Mouse (Mus musculus) ZHBTc4 (cell line): ENCODE data around the gene Klk1b22.
"Not testable (repeated sequence)": the region's sequence is repeated elsewhere in the genome, so short reads cannot be mapped to it uniquely, and the experiment has no call there.

Source experiments
- DNase-seq: peaks from one replicate; pipeline ENCODE4 v3.0.0-alpha.2; 2011; ENCODE audit warnings: low read depth, low spot score

Gene Klk1b22

GRCm38 (mm10) chr7:44112373-44112772 is at the start of gene Klk1b22:
Klk1b22 (plus strand) TSS chr7:44112673.
- peak; percentile 19 for DNase-seq

DNA sequence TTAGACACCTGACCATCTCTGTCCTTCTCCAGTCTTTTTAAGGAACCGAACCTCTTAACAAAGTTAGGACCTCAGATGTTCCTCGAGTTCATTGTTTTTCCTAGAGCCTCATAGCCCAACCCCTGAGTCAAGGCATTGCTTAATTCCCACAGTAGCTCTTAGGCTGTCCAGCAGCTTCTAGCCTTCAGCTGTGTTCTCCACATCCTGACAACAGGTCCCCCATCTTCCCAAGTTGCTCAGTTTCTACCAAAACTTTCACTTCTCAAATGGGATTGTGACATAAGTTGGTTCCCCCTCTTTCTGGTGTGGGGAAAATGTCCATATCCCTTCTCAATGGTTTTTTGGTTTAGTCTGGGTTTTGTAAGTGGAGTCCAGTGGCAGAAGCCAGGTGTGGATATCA is 40.4 kb upstream of the Klk1b22 start:
- no peak for DNase-seq

GRCm38 (mm10) chr7:44077703-44078102 is 34.8 kb upstream of the Klk1b22 start:
- DNase-seq, result no peak

- no peak for DNase-seq
Measured at GRCm38 (mm10) chr7:44096111-44096510, 16.4 kb upstream of the Klk1b22 start.

DNA sequence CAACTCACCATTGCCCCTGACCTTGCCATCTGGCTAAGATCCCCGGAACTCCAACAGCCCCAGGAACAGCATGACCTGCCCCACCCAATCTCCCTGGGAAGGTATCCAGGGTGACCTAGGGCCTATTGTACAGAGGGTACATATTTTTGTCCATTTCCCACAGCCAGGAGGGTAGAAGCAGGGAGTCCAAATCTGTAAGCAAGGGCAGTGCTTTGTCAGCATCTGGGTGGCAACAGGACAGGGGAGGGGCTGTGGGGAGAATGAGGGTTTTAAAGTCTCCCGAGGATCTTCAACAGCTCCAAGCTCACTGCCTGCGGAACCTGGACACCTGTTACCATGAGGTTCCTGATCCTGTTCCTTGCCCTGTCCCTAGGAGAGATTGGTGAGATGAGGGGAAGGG is 10.4 kb upstream of the Klk1b22 start, which contains the start of gene Klk1b21:
TSS of gene Klk1b21 (plus strand) at position 301 of the 400 bp plus-strand sequence.
- DNase-seq, result not testable (repeated sequence)

- no peak for DNase-seq
Measured at GRCm38 (mm10) chr7:44123445-44123844, 11.0 kb downstream of the Klk1b22 start.

DNA sequence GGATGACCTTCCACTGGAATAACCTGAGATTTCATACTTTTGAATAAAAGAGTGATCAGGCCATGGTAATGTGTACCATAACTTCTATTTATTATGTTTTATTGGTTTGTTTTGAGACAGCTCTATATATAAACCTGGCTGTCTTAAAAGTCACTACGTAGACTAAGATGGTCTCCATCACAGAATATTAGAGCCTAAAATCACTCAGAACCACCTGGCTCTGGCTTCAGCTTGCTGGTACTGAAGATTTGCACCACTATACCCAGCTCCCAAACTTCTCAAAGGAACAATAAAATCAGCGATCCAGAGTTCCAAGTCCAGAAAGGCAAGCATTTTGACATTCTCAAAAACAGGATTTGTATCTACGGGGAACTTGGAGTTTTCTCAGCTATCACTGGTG is 24.0 kb downstream of the Klk1b22 start, which contains the start of gene Klk1b16:
TSS of gene Klk1b16 (plus strand) at position 301 of the 400 bp plus-strand sequence.
- no peak for DNase-seq
